Mouse (Mus musculus): Measurements from ENCODE around the gene Gm20388. TPM values are rescaled to one million over a fixed set of nuclear protein-coding genes. Genes with fewer than 3 reads are reported as not detected.
A peak's percentile ranks its signal among the peaks of the same experiment; 100 is the strongest.

The Gm20388 gene
- polyA plus RNA-seq, 1 experiment from 2014 or later = not detected

GRCm38 (mm10) chr8:120879928-120880327, 969.3 kb downstream of the Gm20388 start:
- no peak overlapping the region for H3K9ac ChIP-seq (ENCODE audit: low read depth, low read length)
- no peak overlapping the region for H3K4me2 ChIP-seq (replicated peaks; ENCODE audit: low read depth)
- no peaks in the 10 kb centered on the region for H3K9me3 ChIP-seq (ENCODE audit: control insufficient read depth)
- peaks cover 28% of the 10 kb centered on the region for H3K27me3 ChIP-seq (replicated peaks; ENCODE audit: control insufficient read depth, insufficient read depth, low read length)
- ATAC-seq = no peak
- H3K36me3 ChIP-seq (ENCODE audit: control insufficient read depth, insufficient read depth) = no peaks in the 10 kb centered on the region
- no peak overlapping the region for H3K4me3 ChIP-seq (ENCODE audit: low read depth, low read length)
- no peaks in the 10 kb centered on the region for H3K4me1 ChIP-seq (replicated peaks; ENCODE audit: control insufficient read depth, insufficient read depth, low read length)
- TF ChIP-seq CTCF (IDR thresholded peaks at IDR 0.05; ENCODE audit: low read depth) = no peak
- WGBS = 66% methylated on average over 6 of the region's 6 CpGs
- H3K27ac ChIP-seq (ENCODE audit: low read depth, low read length) = no peak overlapping the region

- Histone ChIP-seq H3K36me3 (ENCODE audit: control insufficient read depth, insufficient read depth) (no peaks in the 10 kb centered on the region), H3K4me2 (replicated peaks; ENCODE audit: low read depth) (no peak overlapping the region), H3K27ac (ENCODE audit: low read depth, low read length) (no peak overlapping the region; the same call in 1 of the 2 replicates), H3K27me3 (replicated peaks; ENCODE audit: control insufficient read depth, insufficient read depth, low read length) (peaks cover 36% of the 10 kb centered on the region), H3K4me3 (ENCODE audit: low read depth, low read length) (no peak overlapping the region), H3K4me1 (replicated peaks; ENCODE audit: control insufficient read depth, insufficient read depth, low read length) (no peaks in the 10 kb centered on the region), H3K9me3 (ENCODE audit: control insufficient read depth) (no peaks in the 10 kb centered on the region), H3K9ac (ENCODE audit: low read depth, low read length) (no peak overlapping the region; the same call in 1 of the 2 replicates)
- WGBS = 63% methylated on average over 10 of the region's 10 CpGs
- no peak for ATAC-seq
- TF ChIP-seq CTCF (IDR thresholded peaks at IDR 0.05; ENCODE audit: low read depth) = peak; percentile 45
These were observed 971.0 kb downstream of the Gm20388 start for GRCm38 (mm10) chr8:120881634-120882033.

GRCm38 (mm10) chr8:120882657-120883056, 972.0 kb downstream of the Gm20388 start:
- Histone ChIP-seq H3K4me3 (ENCODE audit: low read depth, low read length) (no peak overlapping the region), H3K9me3 (ENCODE audit: control insufficient read depth) (no peaks in the 10 kb centered on the region), H3K4me1 (replicated peaks; ENCODE audit: control insufficient read depth, insufficient read depth, low read length) (no peaks in the 10 kb centered on the region), H3K4me2 (replicated peaks; ENCODE audit: low read depth) (peak overlapping the region; percentile 37), H3K27me3 (replicated peaks; ENCODE audit: control insufficient read depth, insufficient read depth, low read length) (peaks cover 42% of the 10 kb centered on the region), H3K9ac (ENCODE audit: low read depth, low read length) (no peak overlapping the region; the same call in 1 of the 2 replicates), H3K36me3 (ENCODE audit: control insufficient read depth, insufficient read depth) (no peaks in the 10 kb centered on the region), H3K27ac (ENCODE audit: low read depth, low read length) (peak overlapping the region; percentile 58)
- TF ChIP-seq CTCF (IDR thresholded peaks at IDR 0.05; ENCODE audit: low read depth) = no peak
- 26% methylated on average over 13 of the region's 13 CpGs for WGBS
- ATAC-seq = no peak

- H3K9me3 ChIP-seq (ENCODE audit: control insufficient read depth) = no peaks in the 10 kb centered on the region
- peak overlapping the region; percentile 44 for H3K9ac ChIP-seq (ENCODE audit: low read depth, low read length)
- peak overlapping the region; percentile 58 for H3K27ac ChIP-seq (ENCODE audit: low read depth, low read length)
- no peaks in the 10 kb centered on the region for H3K36me3 ChIP-seq (ENCODE audit: control insufficient read depth, insufficient read depth)
- peaks cover 42% of the 10 kb centered on the region for H3K27me3 ChIP-seq (replicated peaks; ENCODE audit: control insufficient read depth, insufficient read depth, low read length)
- WGBS = 5% methylated on average over 25 of the region's 25 CpGs
- H3K4me2 ChIP-seq (replicated peaks; ENCODE audit: low read depth) = peak overlapping the region; percentile 51
- peak overlapping the region; percentile 11; the same call in 1 of the 2 replicates for H3K4me3 ChIP-seq (ENCODE audit: low read depth, low read length)
- TF ChIP-seq CTCF (IDR thresholded peaks at IDR 0.05; ENCODE audit: low read depth) = no peak
- ATAC-seq = no peak
- H3K4me1 ChIP-seq (replicated peaks; ENCODE audit: control insufficient read depth, insufficient read depth, low read length) = no peaks in the 10 kb centered on the region
These were observed 972.7 kb downstream of the Gm20388 start for GRCm38 (mm10) chr8:120883369-120883768.

- no peak for TF ChIP-seq CTCF (IDR thresholded peaks at IDR 0.05; ENCODE audit: low read depth)
These were observed 973.2 kb downstream of the Gm20388 start for GRCm38 (mm10) chr8:120883853-120884252.

GRCm38 (mm10) chr8:120884881-120885280, 974.2 kb downstream of the Gm20388 start:
- no peaks in the 10 kb centered on the region for H3K36me3 ChIP-seq (ENCODE audit: control insufficient read depth, insufficient read depth)
- 10% methylated on average over 13 of the region's 13 CpGs for WGBS
- no peaks in the 10 kb centered on the region for H3K9me3 ChIP-seq (ENCODE audit: control insufficient read depth)
- peak overlapping the region; percentile 18; the same call in 1 of the 2 replicates for H3K4me3 ChIP-seq (ENCODE audit: low read depth, low read length)
- no peak overlapping the region for H3K9ac ChIP-seq (ENCODE audit: low read depth, low read length)
- peaks cover 51% of the 10 kb centered on the region for H3K27me3 ChIP-seq (replicated peaks; ENCODE audit: control insufficient read depth, insufficient read depth, low read length)
- H3K4me1 ChIP-seq (replicated peaks; ENCODE audit: control insufficient read depth, insufficient read depth, low read length) = no peaks in the 10 kb centered on the region
- peak overlapping the region; percentile 51 for H3K4me2 ChIP-seq (replicated peaks; ENCODE audit: low read depth)
- no peak for ATAC-seq
- peak overlapping the region; percentile 15; the same call in 1 of the 2 replicates for H3K27ac ChIP-seq (ENCODE audit: low read depth, low read length)
- no peak for TF ChIP-seq CTCF (IDR thresholded peaks at IDR 0.05; ENCODE audit: low read depth)

More at GRCm38 (mm10) chr8:120883853-120884252, 973.2 kb downstream of the Gm20388 start:
- Histone ChIP-seq H3K36me3 (ENCODE audit: control insufficient read depth, insufficient read depth) (no peaks in the 10 kb centered on the region), H3K4me1 (replicated peaks; ENCODE audit: control insufficient read depth, insufficient read depth, low read length) (no peaks in the 10 kb centered on the region), H3K27me3 (replicated peaks; ENCODE audit: control insufficient read depth, insufficient read depth, low read length) (peaks cover 42% of the 10 kb centered on the region), H3K27ac (ENCODE audit: low read depth, low read length) (peak overlapping the region; percentile 58; the same call in 1 of the 2 replicates), H3K9me3 (ENCODE audit: control insufficient read depth) (no peaks in the 10 kb centered on the region), H3K4me2 (replicated peaks; ENCODE audit: low read depth) (peak overlapping the region; percentile 51; the same call in 1 of the 2 replicates), H3K4me3 (ENCODE audit: low read depth, low read length) (0 out of 2 replicates have a peak overlapping the region, but pooled peaks have one; percentile 12), H3K9ac (ENCODE audit: low read depth, low read length) (peak overlapping the region; percentile 44; the same call in 1 of the 2 replicates)
- WGBS = 13% methylated on average over 15 of the region's 15 CpGs
- ATAC-seq = no peak
